Mouse (Mus musculus) thymus, adult 18-20 months (tissue): ENCODE measurements around the gene Plk5.

Experiments used
- DNase-seq, 2 experiments: peaks; one replicate each; pipeline ENCODE4 v3.0.0; 2022; ENCODE audit warnings: mixed read lengths in 2 of 2

The Plk5 gene

DNA sequence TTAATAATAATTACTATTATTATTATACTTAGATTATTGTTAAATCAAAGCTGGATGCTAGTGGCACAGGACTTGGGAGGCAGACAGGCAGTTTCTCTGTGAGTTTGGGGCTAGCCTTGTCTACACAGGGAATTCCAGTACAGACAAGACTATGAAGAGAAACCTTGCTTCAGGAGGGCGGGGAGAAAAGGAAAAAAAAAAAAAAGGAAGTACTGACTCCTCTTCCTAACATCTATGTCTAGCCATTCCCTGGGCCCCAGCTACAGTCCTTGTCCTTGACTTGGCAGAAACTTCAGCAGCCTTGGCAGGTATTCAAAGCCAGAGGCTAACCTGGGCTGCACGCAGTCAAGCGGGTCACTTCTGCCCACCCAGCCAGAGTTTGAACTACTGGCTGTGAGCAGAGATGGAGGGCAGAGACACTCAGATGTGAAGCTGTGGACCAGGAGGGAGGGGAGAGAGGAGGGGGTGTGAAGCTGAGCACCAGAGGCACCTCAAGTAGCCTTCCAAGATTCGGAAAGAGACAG, 33.0 kb downstream of the Plk5 start:
- no peak for DNase-seq

DNA sequence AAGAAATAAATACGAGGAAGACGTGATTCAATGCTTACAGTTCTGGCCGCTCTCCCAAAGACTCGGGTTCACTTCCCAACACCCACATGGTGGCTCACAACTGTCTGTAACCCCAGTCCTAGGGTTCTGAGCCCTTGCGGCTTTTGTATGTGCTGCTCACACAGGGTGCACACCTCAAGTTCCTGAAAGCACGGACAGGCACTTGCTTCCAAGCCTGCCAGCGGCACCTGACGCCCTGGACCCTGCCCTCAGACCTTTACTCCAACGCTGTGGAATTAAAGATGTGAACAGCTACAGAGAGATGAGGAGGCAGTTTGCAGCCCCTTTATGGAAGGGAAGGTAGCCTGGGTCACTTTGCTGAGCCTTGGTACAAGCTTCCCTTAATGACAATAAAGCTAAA, 34.4 kb downstream of the Plk5 start:
- no peak for DNase-seq

- DNase-seq, result no peak
Observed at GRCm38 (mm10) chr10:80392687-80393086, 36.4 kb downstream of the Plk5 start.

DNA sequence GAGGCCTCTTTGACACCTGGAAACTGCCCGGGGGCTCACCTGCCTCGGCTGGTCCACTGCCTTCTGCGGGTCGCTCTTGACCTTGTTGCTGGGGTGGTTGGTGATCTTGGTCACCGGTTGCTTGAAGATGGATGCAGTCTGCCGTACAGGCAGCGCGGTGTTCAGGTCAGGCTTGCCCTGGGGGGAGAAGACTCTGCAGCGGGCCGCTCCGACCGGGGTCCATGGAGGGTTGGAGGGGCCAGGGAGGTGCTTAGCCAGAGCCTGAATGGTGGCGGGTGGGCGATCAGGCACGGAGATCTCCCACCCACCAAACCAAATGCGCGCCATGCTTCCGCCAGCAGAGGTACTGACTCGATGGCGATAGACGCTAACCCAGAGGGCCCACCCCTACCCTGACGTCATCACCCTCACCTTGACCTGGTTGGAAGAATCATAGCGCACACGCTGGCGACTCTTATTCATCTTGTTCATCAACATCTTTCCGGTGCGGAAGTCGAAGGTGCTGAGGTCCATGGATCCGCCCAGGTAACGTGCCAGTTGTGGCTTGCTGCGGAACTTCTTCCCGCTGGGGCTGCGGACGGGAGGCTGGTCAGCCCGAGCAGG, 38.9 kb downstream of the Plk5 start:
- no peak for DNase-seq

DNA sequence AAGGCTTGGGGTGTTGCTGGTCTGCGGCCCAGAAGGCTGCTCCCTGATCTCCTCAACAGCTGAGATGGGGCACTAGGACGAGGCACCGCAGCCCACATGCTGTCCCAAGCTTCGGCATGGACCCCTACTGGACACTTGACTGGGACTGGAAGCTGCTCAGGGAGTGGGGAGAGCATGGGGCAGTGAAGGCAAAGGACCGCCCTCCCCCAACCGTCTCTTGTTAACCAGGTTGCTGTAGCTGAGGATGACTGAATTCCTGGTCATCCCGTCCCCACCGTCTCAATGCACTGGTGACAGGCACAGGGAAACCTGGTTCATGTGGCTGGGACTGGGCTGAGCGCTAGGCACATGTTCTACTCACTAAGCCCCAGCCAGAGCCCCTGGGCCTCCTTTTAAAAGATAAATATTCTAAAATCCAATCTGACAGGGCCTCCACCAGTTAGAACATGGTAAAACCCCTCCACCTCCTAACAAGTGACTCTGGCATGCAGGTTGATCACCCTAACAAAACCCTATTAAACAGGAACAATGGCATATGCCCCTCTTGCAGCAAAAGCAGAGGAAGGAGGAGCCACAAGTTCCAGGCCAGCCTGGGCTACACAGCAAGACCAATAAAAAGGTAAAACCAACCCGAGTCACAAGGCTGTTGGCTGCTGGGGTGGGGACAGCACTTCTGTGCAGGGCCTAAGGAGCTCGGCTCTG, 40.7 kb downstream of the Plk5 start:
- no peak for DNase-seq

DNA sequence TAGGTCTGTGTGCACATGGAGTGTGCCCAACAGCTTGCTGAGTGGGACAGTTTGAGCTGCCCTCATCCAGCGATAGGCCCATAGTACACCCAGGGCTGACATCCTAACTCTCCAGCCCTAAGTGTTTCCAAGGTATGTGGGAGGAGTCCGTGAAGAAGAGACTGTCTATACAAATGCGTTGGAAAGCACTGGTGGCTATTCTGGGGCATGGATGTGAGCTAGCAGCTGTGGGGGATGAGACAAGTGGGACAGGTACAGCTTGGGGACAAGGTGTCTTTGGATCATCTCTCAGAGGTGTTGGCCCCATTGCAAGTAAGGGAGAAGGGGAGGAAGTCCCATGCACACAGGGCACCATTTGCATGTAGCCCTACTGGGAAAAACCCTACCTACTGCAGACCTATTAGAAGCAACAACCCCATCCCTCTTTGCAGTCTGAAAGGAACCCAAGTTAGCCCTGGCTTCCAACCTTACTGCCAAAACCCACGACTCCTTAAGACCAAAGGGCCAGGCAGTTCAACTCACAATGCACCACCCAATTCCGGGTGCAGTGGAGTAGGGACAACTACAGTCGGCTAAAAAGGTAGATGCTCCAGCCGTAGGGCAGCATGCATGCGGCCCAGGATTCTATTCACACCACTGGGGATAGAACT, 41.4 kb downstream of the Plk5 start:
- no peak for DNase-seq

DNA sequence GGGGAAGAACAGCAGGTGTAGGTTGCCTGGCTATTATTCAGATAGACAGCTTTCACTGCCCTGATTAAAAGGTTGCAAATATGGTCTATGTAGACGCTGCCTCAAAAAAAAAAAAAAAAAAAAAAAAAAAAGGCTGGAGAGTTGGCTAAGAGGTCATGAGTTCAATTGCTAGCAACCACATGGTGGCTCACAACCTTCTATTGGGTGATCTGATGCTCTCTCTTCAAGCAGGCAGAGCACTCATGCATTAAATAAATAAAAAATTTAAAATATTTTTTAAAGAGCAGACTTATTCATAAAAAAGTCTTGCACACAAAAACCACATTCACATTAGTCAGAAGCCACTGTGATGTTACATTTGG, 41.9 kb downstream of the Plk5 start:
- no peak for DNase-seq

DNA sequence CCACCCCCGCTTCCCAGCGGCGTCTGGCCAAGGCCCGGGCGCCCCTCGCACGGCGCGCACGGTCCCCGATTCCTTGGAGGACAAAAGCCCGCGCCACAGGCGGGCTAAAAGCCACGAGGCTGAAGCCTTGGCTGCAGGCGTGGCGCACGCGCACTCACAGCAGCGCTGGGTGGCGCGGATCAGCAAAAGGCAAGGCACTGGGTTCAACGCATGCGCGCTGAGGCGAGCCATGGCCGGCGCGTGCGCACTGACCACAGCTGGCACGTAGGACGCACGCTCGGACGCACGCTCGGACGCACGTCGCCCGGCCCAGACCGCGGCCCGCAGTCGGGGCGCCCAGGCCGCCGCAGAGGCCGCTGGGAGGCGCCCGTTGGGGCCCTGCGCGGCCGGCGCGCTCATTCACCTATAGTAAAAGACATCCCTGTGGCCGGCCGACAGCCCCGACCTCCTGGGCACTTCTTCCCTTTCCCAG, 42.5 kb downstream of the Plk5 start:
- DNase-seq, result peak; percentile 94 to 95

DNA sequence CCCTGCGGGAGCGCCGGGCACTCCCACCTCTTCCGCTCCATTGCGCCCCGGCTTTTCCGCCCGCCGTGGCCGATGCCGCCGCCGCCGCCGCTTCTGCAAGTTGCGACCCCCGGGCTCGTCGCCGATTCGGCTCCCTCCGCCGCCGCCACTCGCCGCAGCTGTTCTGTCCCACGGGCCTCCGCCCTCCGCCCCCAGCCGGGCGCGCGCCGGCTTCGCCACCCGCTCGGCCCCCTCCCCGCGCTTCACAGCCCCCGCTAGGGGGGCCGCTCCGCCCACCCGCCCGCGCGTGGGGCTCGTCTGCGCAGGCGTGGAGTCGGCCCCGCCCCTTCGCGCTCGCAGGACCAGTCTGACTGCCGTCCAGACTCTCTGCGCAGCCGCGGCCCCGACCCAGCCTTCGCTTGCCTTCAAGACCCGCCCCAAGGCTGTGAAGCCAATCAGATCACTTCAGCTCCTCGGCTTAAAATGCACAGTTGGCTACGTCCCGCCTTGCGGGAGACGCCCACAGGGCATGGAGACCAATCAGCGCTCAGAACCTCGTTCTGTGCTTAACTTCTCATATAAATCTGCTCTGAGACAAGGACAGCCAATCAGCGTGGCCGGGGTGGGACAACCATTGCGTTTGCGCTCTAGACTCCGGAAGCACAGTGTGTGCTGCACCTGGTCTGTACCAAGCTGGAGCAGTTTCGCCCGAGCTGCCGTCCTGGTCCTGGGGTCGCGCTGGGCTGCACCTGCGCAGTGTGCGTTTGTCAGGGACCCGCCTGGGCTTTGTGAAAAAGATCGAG, 43.1 kb downstream of the Plk5 start, which contains the start of gene Mbd3:
Gene Mbd3 (minus strand): TSS at position 360 of the 782 bp plus-strand sequence.
- peak; percentile 100 for DNase-seq

- DNase-seq, result no peak
Observed at GRCm38 (mm10) chr10:80399973-80400703, 43.9 kb downstream of the Plk5 start.

DNA sequence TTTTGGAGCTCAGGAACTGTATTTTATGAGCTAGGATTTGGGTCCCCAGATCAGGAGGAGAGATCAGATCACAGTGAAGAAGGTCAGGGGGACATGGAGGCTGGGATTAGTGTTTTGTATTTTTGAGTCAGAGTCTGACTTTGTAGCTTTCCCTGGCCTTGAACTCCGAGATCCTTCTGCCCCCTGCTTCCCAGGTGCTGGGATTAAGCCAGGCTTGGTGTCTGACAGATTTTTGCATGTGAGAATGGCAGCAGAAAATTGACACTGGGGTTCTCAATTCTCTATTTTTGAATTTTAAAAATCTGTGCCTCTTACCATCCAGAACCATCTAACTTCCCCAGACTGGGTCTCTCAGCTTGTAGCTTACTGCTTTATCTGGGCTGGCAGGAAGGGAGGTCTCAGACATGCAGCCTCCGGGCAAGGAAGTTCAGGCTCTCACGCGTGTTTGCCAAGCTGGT, 44.5 kb downstream of the Plk5 start:
- DNase-seq, result no peak

DNA sequence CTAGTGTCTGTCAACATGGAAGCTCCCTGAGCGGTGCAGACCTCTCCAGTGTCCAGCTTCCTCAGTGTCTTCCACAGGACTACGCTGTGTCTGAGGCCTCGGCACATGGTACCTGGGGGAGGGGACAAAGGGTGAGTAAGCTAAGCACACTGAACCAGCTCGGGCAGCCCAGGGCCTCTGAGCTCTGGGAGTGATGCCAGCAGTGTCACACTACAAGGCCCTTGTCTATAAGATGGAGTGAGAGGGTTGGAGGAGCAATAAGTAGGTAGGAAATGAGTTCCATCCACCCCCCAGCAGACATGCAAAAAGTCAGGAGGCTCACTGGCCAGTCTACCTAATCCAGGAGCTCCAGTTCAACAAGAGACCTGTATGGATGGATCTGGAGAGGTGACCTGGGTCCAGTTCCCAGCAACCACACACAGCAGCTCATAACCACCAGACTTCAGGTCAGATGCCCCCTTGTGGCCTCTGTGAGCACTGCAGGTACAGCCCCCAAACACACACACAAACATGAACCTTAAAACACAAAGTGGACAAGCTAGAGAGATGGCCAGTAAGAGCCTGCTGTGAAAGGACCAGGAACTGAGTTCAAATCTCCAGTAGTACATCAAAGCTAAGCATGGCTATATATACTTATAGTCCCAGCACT, 46.9 kb downstream of the Plk5 start:
- DNase-seq, result no peak

DNA sequence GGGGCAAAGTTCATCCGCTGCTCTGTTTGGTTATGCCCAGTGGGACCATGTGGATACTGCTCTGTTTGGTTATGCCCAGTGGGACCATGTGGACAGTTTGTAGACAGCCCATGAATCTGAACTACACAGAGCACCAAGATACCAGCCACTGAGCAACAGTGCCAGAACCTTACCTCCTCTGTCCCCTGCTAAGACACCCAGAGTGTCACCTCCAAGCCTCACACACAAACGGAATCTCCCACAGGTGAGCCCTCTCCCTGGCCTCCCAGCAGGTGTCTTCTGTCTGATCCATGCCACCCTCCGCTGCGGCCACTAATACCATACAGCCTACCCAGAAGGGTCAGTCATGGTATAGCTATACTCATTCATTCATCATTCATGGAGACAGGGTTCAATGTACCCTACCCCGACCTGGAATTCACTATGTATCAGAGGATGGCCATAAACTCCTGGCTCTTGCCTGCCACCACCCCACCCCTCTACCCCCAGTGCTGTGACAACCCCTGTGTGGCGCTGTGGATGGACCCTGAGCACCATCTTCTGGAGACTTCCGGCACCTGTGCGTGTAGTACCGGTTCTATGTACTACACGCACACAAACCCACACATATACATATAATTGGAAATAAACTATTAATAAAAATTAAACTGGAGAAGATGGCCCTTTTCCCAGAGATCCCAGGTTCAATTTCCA, 49.4 kb downstream of the Plk5 start:
- DNase-seq, result no peak

- DNase-seq, result peak; percentile 85 to 89
Observed at GRCm38 (mm10) chr10:80406684-80407501, 50.6 kb downstream of the Plk5 start, which contains the start of gene Uqcr11. TSS of gene Uqcr11 (minus strand) at chr10:80406830.

DNA sequence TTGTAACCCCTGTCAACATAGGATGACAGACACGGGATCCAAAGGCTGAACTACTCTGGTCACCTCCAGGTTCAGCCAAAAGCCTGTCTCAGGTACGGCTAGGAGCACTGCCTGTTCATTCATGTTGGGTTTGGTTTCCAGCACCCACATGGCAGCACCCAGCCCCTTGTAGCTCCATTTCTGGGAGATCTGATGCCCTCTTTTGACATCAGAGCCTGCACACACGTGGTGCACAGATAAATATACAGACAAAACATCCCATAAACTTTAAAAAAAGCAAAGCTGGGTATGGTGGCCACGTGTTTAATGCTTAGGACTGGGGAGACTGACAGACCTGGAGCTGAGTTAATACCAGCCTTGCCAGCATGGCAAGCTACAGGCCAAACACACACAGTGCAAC, 51.7 kb downstream of the Plk5 start:
- DNase-seq, result no peak

DNA sequence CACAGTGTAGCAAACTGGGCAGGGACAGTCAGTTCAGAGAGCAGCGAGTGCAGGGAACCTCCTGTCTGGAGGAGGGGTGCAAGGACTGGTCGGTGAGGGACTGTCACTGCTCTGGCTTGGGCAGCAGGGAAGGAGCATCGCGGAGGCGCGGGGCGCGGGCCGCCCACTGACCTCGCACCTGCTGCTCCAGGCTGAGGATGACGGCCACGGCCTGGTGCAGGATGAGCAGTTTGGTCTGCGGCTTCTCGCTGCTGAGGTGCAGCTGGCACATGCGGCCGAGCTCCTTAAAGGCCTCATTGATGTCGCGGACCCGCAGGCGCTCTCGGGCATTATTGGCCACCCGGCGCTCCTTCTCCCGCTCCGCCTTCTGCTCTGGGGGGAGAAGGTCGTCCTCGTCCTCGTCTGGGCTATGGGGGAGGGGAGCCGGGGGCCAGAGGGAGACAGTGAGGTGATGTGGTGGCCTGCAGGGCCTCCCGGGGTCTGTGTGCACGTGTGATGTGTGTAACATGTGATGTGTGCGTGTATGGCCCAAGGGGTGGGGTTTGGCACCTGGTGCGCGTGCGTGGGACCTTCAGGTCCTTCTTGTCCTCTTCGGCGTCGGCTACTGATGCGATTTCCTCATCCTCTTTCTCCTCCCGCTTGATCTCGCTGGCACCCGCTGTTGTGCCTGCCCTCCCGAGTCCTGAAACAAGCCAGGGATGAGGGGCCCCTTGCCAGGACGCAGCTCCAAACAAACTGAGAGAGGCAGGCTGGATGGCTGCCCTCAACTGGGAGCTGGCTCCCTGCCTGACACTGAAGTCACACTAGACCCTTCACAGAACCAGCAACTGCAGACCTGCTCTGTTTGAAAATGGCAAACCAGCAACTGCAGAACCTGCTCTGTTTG, 56.6 kb downstream of the Plk5 start:
- DNase-seq, result no peak
